Mouse (Mus musculus) embryonic facial prominence, embryonic 14.5 days (tissue): Measurements from ENCODE around the gene Dnhd1. TPM values are rescaled to one million over a fixed set of nuclear protein-coding genes. Genes with fewer than 3 reads are reported as not detected.

Experiments
- ATAC-seq: fragments of 200-750 bp; cut with Nextera tagmentation; 2 replicates; pipeline ENCODE4 v1.8.0; 2017; ENCODE audit warnings: low read depth, moderate number of reproducible peaks, moderate TSS enrichment
- DNase-seq: peaks from one replicate; pipeline ENCODE4 v3.0.0-alpha.2; 2015; ENCODE audit warnings: low spot score
- H3K27ac ChIP-seq: fragments of 300-500 bp; sonication (generic); replicated peaks from 2 replicates; pipeline ENCODE4 v1.5.1; 2014; ENCODE audit warnings: low read depth, mild to moderate bottlenecking, low read length, moderate library complexity
- H3K27me3 ChIP-seq: fragments of 300-500 bp; sonication (generic); replicated peaks from 2 replicates; pipeline ENCODE4 v1.6.1; 2014; ENCODE audit warnings: low read length; ENCODE audit not compliant: control insufficient read depth, insufficient read depth
- H3K36me3 ChIP-seq: fragments of 300-500 bp; sonication (generic); 2 replicates; pipeline ENCODE4 v1.6.1; 2014; ENCODE audit warnings: low read length, mixed read lengths; ENCODE audit not compliant: control insufficient read depth, insufficient read depth
- H3K4me1 ChIP-seq: fragments of 300-500 bp; sonication (generic); 2 replicates; pipeline ENCODE4 v1.6.1; 2014; ENCODE audit warnings: antibody characterized with exemption, low read length; ENCODE audit not compliant: control insufficient read depth, insufficient read depth
- H3K4me2 ChIP-seq: fragments of 300-500 bp; sonication (generic); 2 replicates; pipeline ENCODE4 v1.6.1; 2014; ENCODE audit warnings: low read depth, mild to moderate bottlenecking, low read length, moderate library complexity, mixed read lengths
- H3K4me3 ChIP-seq: fragments of 300-500 bp; sonication (generic); 2 replicates; pipeline ENCODE4 v1.5.1; 2014; ENCODE audit warnings: low read depth, mild to moderate bottlenecking, low read length
- H3K9ac ChIP-seq: fragments of 300-500 bp; sonication (generic); 2 replicates; pipeline ENCODE4 v1.6.1; 2014; ENCODE audit warnings: low read depth, mild to moderate bottlenecking, low read length, moderate library complexity, mixed read lengths
- H3K9me3 ChIP-seq: fragments of 300-500 bp; sonication (generic); 2 replicates; pipeline ENCODE4 v1.6.1; 2016; ENCODE audit warnings: low read length; ENCODE audit not compliant: control insufficient read depth
- WGBS: fragments of 180-500 bp; shearing (Covaris S2); extraction: QIAGEN DNeasy Blood & Tissue Kit; methylation state at CpG from one replicate; pipeline ENCODE4 v1.1.7; 2014; 5-methylcytosine and 5-hydroxymethylcytosine counted together
- polyA plus RNA-seq: library from polyadenylated mRNA; unstranded; fragments of >200 nt; fragmentation: Nextera tagmentation; extraction: Ambion mirVana; gene quantifications from 2 replicates; pipeline ENCODE4 v1.2.1, GENCODE M21; 2014

Dnhd1 gene
- 0.45 and 2.3 TPM in 2 replicates for polyA plus RNA-seq

GRCm38 (mm10) chr7:105650639-105651435, at the start of gene Dnhd1:
Gene Dnhd1, plus strand, starts transcription at chr7:105650827.
- peak; percentile 96 for ATAC-seq

GRCm38 (mm10) chr7:105602860-105603623, 47.6 kb upstream of the Dnhd1 start:
- WGBS = 29% methylated on average over 9 of the region's 9 CpGs
- no peaks in the 10 kb centered on the region for H3K4me1 ChIP-seq
- no peaks in the 10 kb centered on the region for H3K36me3 ChIP-seq
- peak; percentile 65; the same call in 1 of the 2 replicates for ATAC-seq
- H3K9ac ChIP-seq = no peak overlapping the region
- H3K4me2 ChIP-seq = no peak overlapping the region
- H3K9me3 ChIP-seq = peaks cover 8% of the 10 kb centered on the region; the same call in 1 of the 2 replicates
- no peak overlapping the region for H3K27ac ChIP-seq
- no peak overlapping the region for H3K4me3 ChIP-seq
- peak; percentile 55 for DNase-seq
- H3K27me3 ChIP-seq = no peaks in the 10 kb centered on the region

More at GRCm38 (mm10) chr7:105650639-105651435, at the start of gene Dnhd1:
- peak within 1 kb of the TSS; percentile 44 for H3K4me3 ChIP-seq
- WGBS = under 1% methylated on average over 15 of the region's 17 CpGs
- peak; percentile 89 for DNase-seq
- peak within 1 kb of the TSS; percentile 70 for H3K27ac ChIP-seq
- H3K27me3 ChIP-seq = no peaks in the 10 kb centered on the region
- H3K4me1 ChIP-seq = no peaks in the 10 kb centered on the region
- no peaks in the 10 kb centered on the region for H3K9me3 ChIP-seq
- H3K36me3 ChIP-seq = 0 out of 2 replicates have a peak, but pooled peaks cover 4% of the 10 kb centered on the region
- peak within 1 kb of the TSS; percentile 54 for H3K9ac ChIP-seq
- peak within 1 kb of the TSS; percentile 74 for H3K4me2 ChIP-seq

GRCm38 (mm10) chr7:105608467-105608866, 42.2 kb upstream of the Dnhd1 start:
- Histone ChIP-seq H3K4me3 (no peak overlapping the region), H3K9ac (no peak overlapping the region)
- WGBS = 82% methylated on average over 3 of the region's 3 CpGs

GRCm38 (mm10) chr7:105611767-105612166, 38.9 kb upstream of the Dnhd1 start:
- no peak overlapping the region for H3K27ac ChIP-seq
- H3K4me1 ChIP-seq = no peaks in the 10 kb centered on the region
- ATAC-seq (no peak), DNase-seq (no peak)
- H3K9me3 ChIP-seq = no peaks in the 10 kb centered on the region
- 84% methylated on average over 1 of the region's 1 CpGs for WGBS
- no peak overlapping the region for H3K4me2 ChIP-seq
- no peak overlapping the region for H3K9ac ChIP-seq
- H3K4me3 ChIP-seq = no peak overlapping the region
- no peaks in the 10 kb centered on the region for H3K27me3 ChIP-seq
- peaks cover 69% of the 10 kb centered on the region for H3K36me3 ChIP-seq

More at GRCm38 (mm10) chr7:105608467-105608866, 42.2 kb upstream of the Dnhd1 start:
- Histone ChIP-seq H3K4me1 (no peaks in the 10 kb centered on the region), H3K9me3 (peaks cover 8% of the 10 kb centered on the region; the same call in 1 of the 2 replicates), H3K27me3 (no peaks in the 10 kb centered on the region), H3K36me3 (peaks cover 38% of the 10 kb centered on the region), H3K27ac (no peak overlapping the region), H3K4me2 (no peak overlapping the region)
- DNase-seq (no peak), ATAC-seq (no peak)

GRCm38 (mm10) chr7:105614400-105614799, 36.2 kb upstream of the Dnhd1 start:
- DNase-seq (no peak), ATAC-seq (no peak)
- H3K27ac ChIP-seq = no peak overlapping the region
- no peak overlapping the region for H3K4me3 ChIP-seq
- no peak overlapping the region for H3K4me2 ChIP-seq
- H3K36me3 ChIP-seq = peaks cover 95% of the 10 kb centered on the region
- 74% methylated on average over 1 of the region's 1 CpGs for WGBS
- H3K9me3 ChIP-seq = no peaks in the 10 kb centered on the region
- H3K9ac ChIP-seq = no peak overlapping the region
- no peaks in the 10 kb centered on the region for H3K4me1 ChIP-seq
- H3K27me3 ChIP-seq = no peaks in the 10 kb centered on the region

- H3K27me3 ChIP-seq = no peaks in the 10 kb centered on the region
- no peak overlapping the region for H3K4me2 ChIP-seq
- WGBS = 91% methylated on average over 1 of the region's 1 CpGs
- peaks cover 94% of the 10 kb centered on the region for H3K36me3 ChIP-seq
- H3K27ac ChIP-seq = no peak overlapping the region
- H3K9me3 ChIP-seq = no peaks in the 10 kb centered on the region
- ATAC-seq = no peak
- no peak overlapping the region for H3K4me3 ChIP-seq
- no peak overlapping the region for H3K9ac ChIP-seq
- H3K4me1 ChIP-seq = no peaks in the 10 kb centered on the region
- DNase-seq = no peak
Observed at GRCm38 (mm10) chr7:105615720-105616119, 34.9 kb upstream of the Dnhd1 start.

GRCm38 (mm10) chr7:105616561-105616960, 34.1 kb upstream of the Dnhd1 start:
- H3K4me3 ChIP-seq = no peak overlapping the region
- WGBS = 85% methylated on average over 6 of the region's 6 CpGs
- ATAC-seq = no peak

GRCm38 (mm10) chr7:105617810-105618209, 32.8 kb upstream of the Dnhd1 start:
- ATAC-seq (no peak), DNase-seq (no peak)
- Histone ChIP-seq H3K4me3 (no peak overlapping the region), H3K27me3 (no peaks in the 10 kb centered on the region), H3K9me3 (no peaks in the 10 kb centered on the region), H3K9ac (no peak overlapping the region), H3K27ac (no peak overlapping the region), H3K36me3 (peaks cover 78% of the 10 kb centered on the region), H3K4me1 (no peaks in the 10 kb centered on the region), H3K4me2 (no peak overlapping the region)
- 96% methylated on average over 19 of the region's 22 CpGs for WGBS

More at GRCm38 (mm10) chr7:105616561-105616960, 34.1 kb upstream of the Dnhd1 start:
- H3K36me3 ChIP-seq = peaks cover 86% of the 10 kb centered on the region
- no peaks in the 10 kb centered on the region for H3K9me3 ChIP-seq
- no peak for DNase-seq
- H3K9ac ChIP-seq = no peak overlapping the region
- no peak overlapping the region for H3K27ac ChIP-seq
- no peaks in the 10 kb centered on the region for H3K4me1 ChIP-seq
- H3K27me3 ChIP-seq = no peaks in the 10 kb centered on the region
- no peak overlapping the region for H3K4me2 ChIP-seq
